Mouse (Mus musculus) hindbrain, embryonic 11.5 days (tissue): ENCODE measurements around the gene Lage3. TPM values are rescaled to one million over a fixed set of nuclear protein-coding genes. Genes with fewer than 3 reads are reported as not detected.

Experiments
- ATAC-seq: fragments of 200-750 bp; cut with Nextera tagmentation; 2 replicates; pipeline ENCODE4 v1.8.0; 2017; ENCODE audit warnings: mild to moderate bottlenecking, moderate TSS enrichment, moderate library complexity; ENCODE audit not compliant: low FRiP score
- DNase-seq: peaks from one replicate; pipeline ENCODE4 v3.0.0-alpha.2; 2015; ENCODE audit warnings: low spot score
- H3K27ac ChIP-seq: fragments of 300-500 bp; sonication (generic); 2 replicates; pipeline ENCODE4 v1.5.1; 2014; ENCODE audit warnings: mild to moderate bottlenecking, low read depth, low read length
- H3K27me3 ChIP-seq: fragments of 300-500 bp; sonication (generic); 2 replicates; pipeline ENCODE4 v1.6.1; 2014; ENCODE audit warnings: mild to moderate bottlenecking, low read length, moderate library complexity, mixed read lengths; ENCODE audit not compliant: control insufficient read depth, insufficient read depth
- H3K36me3 ChIP-seq: fragments of 300-500 bp; sonication (generic); 2 replicates; pipeline ENCODE4 v1.6.1; 2014; ENCODE audit warnings: mild to moderate bottlenecking, low read length, moderate library complexity, mixed read lengths; ENCODE audit not compliant: control insufficient read depth, insufficient read depth
- H3K4me1 ChIP-seq: fragments of 300-500 bp; sonication (generic); replicated peaks from 2 replicates; pipeline ENCODE4 v1.6.1; 2014; ENCODE audit warnings: low read length, mixed read lengths; ENCODE audit not compliant: control insufficient read depth, insufficient read depth
- H3K4me2 ChIP-seq: fragments of 300-500 bp; sonication (generic); replicated peaks from 2 replicates; pipeline ENCODE4 v1.6.1; 2014; ENCODE audit warnings: mild to moderate bottlenecking, low read depth, low read length
- H3K4me3 ChIP-seq: fragments of 300-500 bp; sonication (generic); 2 replicates; pipeline ENCODE4 v1.5.1; 2014; ENCODE audit warnings: low read depth, low read length
- H3K9ac ChIP-seq: fragments of 300-500 bp; sonication (generic); 2 replicates; pipeline ENCODE4 v1.6.1; 2014; ENCODE audit warnings: low read depth, low read length
- H3K9me3 ChIP-seq: fragments of 300-500 bp; sonication (generic); 2 replicates; pipeline ENCODE4 v1.6.1; 2016; ENCODE audit warnings: low read length; ENCODE audit not compliant: control insufficient read depth
- WGBS: fragments of 180-500 bp; shearing (Covaris S2); extraction: QIAGEN DNeasy Blood & Tissue Kit; methylation state at CpG from one replicate; pipeline ENCODE4 v1.1.7; 2014; 5-methylcytosine and 5-hydroxymethylcytosine counted together
- polyA plus RNA-seq: library from polyadenylated mRNA; unstranded; fragments of >200 nt; fragmentation: Nextera tagmentation; extraction: Ambion mirVana; gene quantifications from 2 replicates; pipeline ENCODE4 v1.2.1, GENCODE M21; 2014

Lage3 gene
- polyA plus RNA-seq, result 103 and 105 TPM in 2 replicates

- peak within 1 kb of the TSS; percentile 48 for H3K9ac ChIP-seq
- H3K4me1 ChIP-seq, result no peaks in the 10 kb centered on the region
- ATAC-seq, result peak; percentile 84
- DNase-seq, result peak; percentile 77
- no peaks in the 10 kb centered on the region for H3K36me3 ChIP-seq
- 9% methylated on average over 6 of the region's 22 CpGs for WGBS
- peak within 1 kb of the TSS; percentile 39 for H3K4me3 ChIP-seq
- H3K27ac ChIP-seq, result no peak within 1 kb of the TSS
- H3K27me3 ChIP-seq, result no peaks in the 10 kb centered on the region
- no peaks in the 10 kb centered on the region for H3K9me3 ChIP-seq
- peak within 1 kb of the TSS; percentile 45 for H3K4me2 ChIP-seq
These were observed at the start of gene Lage3 for GRCm38 (mm10) chrX:74353467-74353770. Lage3 (minus strand) TSS chrX:74353618.

- Histone ChIP-seq H3K4me2 (no peak overlapping the region), H3K4me1 (no peaks in the 10 kb centered on the region), H3K27me3 (no peaks in the 10 kb centered on the region), H3K9ac (no peak overlapping the region), H3K27ac (no peak overlapping the region), H3K9me3 (no peaks in the 10 kb centered on the region), H3K36me3 (no peaks in the 10 kb centered on the region), H3K4me3 (no peak overlapping the region)
- ATAC-seq (no peak), DNase-seq (no peak)
- WGBS, result 84% methylated on average over 3 of the region's 3 CpGs
These were observed 46.7 kb upstream of the Lage3 start for GRCm38 (mm10) chrX:74400136-74400535.

GRCm38 (mm10) chrX:74392535-74393443 is 39.4 kb upstream of the Lage3 start, which contains the start of the genes Fam3a and Ikbkg:
Fam3a (minus strand) TSS chrX:74393272.
Ikbkg (plus strand) TSS chrX:74393290.
- Histone ChIP-seq H3K9ac (peak within 1 kb of the TSS; percentile 59), H3K4me2 (peak within 1 kb of the TSS; percentile 50), H3K4me1 (no peaks in the 10 kb centered on the region), H3K4me3 (peak within 1 kb of the TSS; percentile 46), H3K27me3 (no peaks in the 10 kb centered on the region), H3K9me3 (no peaks in the 10 kb centered on the region), H3K27ac (0 out of 2 replicates have a peak within 1 kb of the TSS, but pooled peaks have one; percentile 58), H3K36me3 (no peaks in the 10 kb centered on the region)
- WGBS, result 17% methylated on average over 30 of the region's 30 CpGs
- DNase-seq (peak; percentile 78), ATAC-seq (peak; percentile 100)

GRCm38 (mm10) chrX:74388153-74388552 is 34.7 kb upstream of the Lage3 start:
- no peak for ATAC-seq
- no peak for DNase-seq
- H3K27me3 ChIP-seq, result no peaks in the 10 kb centered on the region
- no peaks in the 10 kb centered on the region for H3K9me3 ChIP-seq
- no peaks in the 10 kb centered on the region; the same call in 1 of the 2 replicates for H3K36me3 ChIP-seq
- H3K27ac ChIP-seq, result no peak overlapping the region
- no peak overlapping the region for H3K4me3 ChIP-seq
- H3K4me1 ChIP-seq, result no peaks in the 10 kb centered on the region
- no peak overlapping the region for H3K9ac ChIP-seq
- no peak overlapping the region for H3K4me2 ChIP-seq

- Histone ChIP-seq H3K4me2 (no peak overlapping the region), H3K9ac (no peak overlapping the region), H3K27me3 (no peaks in the 10 kb centered on the region), H3K9me3 (no peaks in the 10 kb centered on the region), H3K4me1 (no peaks in the 10 kb centered on the region), H3K27ac (no peak overlapping the region), H3K36me3 (no peaks in the 10 kb centered on the region; the same call in 1 of the 2 replicates), H3K4me3 (no peak overlapping the region)
- DNase-seq (no peak), ATAC-seq (no peak)
- 84% methylated on average over 2 of the region's 2 CpGs for WGBS
These were observed 31.0 kb upstream of the Lage3 start for GRCm38 (mm10) chrX:74384451-74384850.

- ATAC-seq (peak; percentile 93), DNase-seq (peak; percentile 82)
- Histone ChIP-seq H3K27me3 (no peaks in the 10 kb centered on the region), H3K9me3 (no peaks in the 10 kb centered on the region), H3K4me1 (no peaks in the 10 kb centered on the region), H3K4me3 (peak within 1 kb of the TSS; percentile 34), H3K4me2 (peak within 1 kb of the TSS; percentile 41), H3K27ac (no peak within 1 kb of the TSS), H3K9ac (no peak within 1 kb of the TSS), H3K36me3 (no peaks in the 10 kb centered on the region)
- 28% methylated on average over 31 of the region's 32 CpGs for WGBS
These were observed 19.6 kb upstream of the Lage3 start, which contains the start of the genes Ubl4a and Slc10a3 for GRCm38 (mm10) chrX:74372888-74373549. Ubl4a (minus strand) TSS chrX:74373218. Slc10a3 (minus strand) TSS chrX:74373349.

GRCm38 (mm10) chrX:74368209-74368909 is 14.9 kb upstream of the Lage3 start:
- Histone ChIP-seq H3K36me3 (no peaks in the 10 kb centered on the region), H3K9me3 (no peaks in the 10 kb centered on the region), H3K4me3 (peak overlapping the region; percentile 56), H3K4me1 (0 out of 2 replicates have a peak, but pooled peaks cover 2% of the 10 kb centered on the region), H3K9ac (peak overlapping the region; percentile 77), H3K27ac (0 out of 2 replicates have a peak overlapping the region, but pooled peaks have one; percentile 47), H3K4me2 (peak overlapping the region; percentile 53), H3K27me3 (no peaks in the 10 kb centered on the region)
- WGBS, result 18% methylated on average over 39 of the region's 49 CpGs
- ATAC-seq, result peak; percentile 79
- peak; percentile 70 for DNase-seq

GRCm38 (mm10) chrX:74367512-74367911 is 14.1 kb upstream of the Lage3 start:
- WGBS, result 75% methylated on average over 10 of the region's 10 CpGs
- H3K27ac ChIP-seq, result no peak overlapping the region
- ATAC-seq, result no peak

More at GRCm38 (mm10) chrX:74367512-74367911, 14.1 kb upstream of the Lage3 start:
- Histone ChIP-seq H3K4me3 (peak overlapping the region; percentile 56), H3K27me3 (no peaks in the 10 kb centered on the region), H3K9me3 (no peaks in the 10 kb centered on the region), H3K4me2 (peak overlapping the region; percentile 53), H3K36me3 (no peaks in the 10 kb centered on the region), H3K4me1 (0 out of 2 replicates have a peak, but pooled peaks cover 2% of the 10 kb centered on the region), H3K9ac (peak overlapping the region; percentile 77)
- DNase-seq, result no peak
